Mouse (Mus musculus) olfactory bulb, adult 2 months (tissue): ENCODE data around the gene Taf9b.

Experiments
- CTCF ChIP-seq: fragments of 200-500 bp; IDR thresholded peaks from 2 replicates; pipeline ENCODE4 v1.5.1; 2012; ENCODE audit warnings: low read depth, mild to moderate bottlenecking, low read length, moderate library complexity; ENCODE audit not compliant: insufficient read depth
- POLR2A ChIP-seq: fragments of 200-500 bp; IDR thresholded peaks from 2 replicates; pipeline ENCODE4 v1.6.1; 2012; ENCODE audit warnings: mild to moderate bottlenecking, low read depth, low read length, moderate library complexity; ENCODE audit not compliant: insufficient read depth

DNA sequence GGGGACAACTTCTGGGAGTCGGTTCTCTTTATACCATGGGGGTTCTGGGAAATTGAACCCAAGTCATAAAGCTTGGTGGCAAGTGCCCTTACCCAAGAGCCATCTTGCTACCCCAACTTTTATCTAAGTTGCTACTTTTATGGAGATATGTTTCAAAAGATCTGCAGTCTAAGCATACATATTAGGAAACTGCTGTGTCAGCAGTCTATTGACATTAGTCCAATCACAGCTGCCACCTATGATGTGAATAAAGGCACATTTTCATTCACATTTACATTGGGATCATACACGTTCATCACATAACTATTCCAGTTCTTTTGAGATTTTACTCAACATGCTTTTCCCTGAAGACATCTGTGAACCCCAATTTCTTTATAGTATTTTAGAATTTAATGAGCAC, 11.9 kb downstream of the Taf9b start:
- no peak for TF ChIP-seq CTCF
- TF ChIP-seq POLR2A = no peak
